Mouse (Mus musculus) MEL (cell line): ENCODE results near the gene Mapk10. TPM values are rescaled to one million over a fixed set of nuclear protein-coding genes. Genes with fewer than 3 reads are reported as not detected.

Experiments
- DNase-seq: peaks from one replicate; pipeline ENCODE4 v3.0.0; 2011; ENCODE audit warnings: low read depth, low spot score
- H3K27ac ChIP-seq: 2 replicates; pipeline ENCODE4 v1.5.1; 2012; ENCODE audit warnings: low read depth, mild to moderate bottlenecking, control low read depth, low read length, moderate library complexity; ENCODE audit not compliant: control insufficient read depth
- H3K27me3 ChIP-seq, 2 experiments: fragments of 150-350 bp in 1 of 2; sonication (generic) in 1 of 2; 2 replicates each; pipeline ENCODE4 v1.6.1; 2012; ENCODE audit warnings: low read length in 2 of 2, mild to moderate bottlenecking in 2 of 2, improper control_type of control experiment in 1 of 2, moderate library complexity in 1 of 2; ENCODE audit not compliant: insufficient read depth in 2 of 2, control insufficient read depth in 1 of 2
- H3K36me3 ChIP-seq, 2 experiments: 2 replicates each; pipeline ENCODE4 v1.6.1; 2012 to 2014; ENCODE audit warnings: low read length in 2 of 2, improper control_type of control experiment in 1 of 2, inconsistent platforms in 1 of 2, mild to moderate bottlenecking in 1 of 2; ENCODE audit not compliant: insufficient read depth in 2 of 2, control insufficient read depth in 1 of 2
- H3K4me1 ChIP-seq, 2 experiments: fragments of 150-350 bp in 1 of 2; sonication (generic) in 1 of 2; 2 replicates each; pipeline ENCODE4 v1.6.1; 2012; ENCODE audit warnings: low read length in 2 of 2, improper control_type of control experiment in 1 of 2, mild to moderate bottlenecking in 1 of 2; ENCODE audit not compliant: insufficient read depth in 2 of 2, control insufficient read depth in 1 of 2
- H3K4me3 ChIP-seq, 2 experiments: fragments of 150-350 bp in 1 of 2; sonication (generic) in 1 of 2; 2 replicates each; pipeline ENCODE4 v1.5.1; 2012; ENCODE audit warnings: low read depth in 2 of 2, low read length in 2 of 2, mild to moderate bottlenecking in 2 of 2, moderate library complexity in 2 of 2, control low read depth in 1 of 2, improper control_type of control experiment in 1 of 2; ENCODE audit not compliant: control insufficient read depth in 1 of 2, insufficient read depth in 1 of 2
- H3K79me2 ChIP-seq: 2 replicates; pipeline ENCODE4 v1.6.1; 2012; ENCODE audit warnings: mild to moderate bottlenecking, low read length, moderate library complexity; ENCODE audit not compliant: control insufficient read depth, poor library complexity, insufficient read depth
- H3K9ac ChIP-seq: 2 replicates; pipeline ENCODE4 v1.6.1; 2012; ENCODE audit warnings: low read depth, mild to moderate bottlenecking, control low read depth, low read length, moderate library complexity; ENCODE audit not compliant: control insufficient read depth, poor library complexity, severe bottlenecking
- H3K9me3 ChIP-seq: fragments of 150-350 bp; sonication (generic); replicated peaks from 2 replicates; pipeline ENCODE4 v1.6.1; 2012; ENCODE audit warnings: mild to moderate bottlenecking, low read length, improper control_type of control experiment, moderate library complexity; ENCODE audit not compliant: insufficient read depth
- E2F4 ChIP-seq: IDR thresholded peaks from 2 replicates; pipeline ENCODE4 v1.6.1; 2011; ENCODE audit warnings: low read depth, low read length, improper control_type of control experiment, borderline replicate concordance
- HCFC1 ChIP-seq: IDR thresholded peaks from 2 replicates; pipeline ENCODE4 v1.6.1; 2012; ENCODE audit warnings: low read depth, mild to moderate bottlenecking, inconsistent platforms, low read length, improper control_type of control experiment, moderate library complexity
- JUND ChIP-seq: IDR thresholded peaks from 2 replicates; pipeline ENCODE4 v1.6.1; 2011; ENCODE audit warnings: low read depth, mild to moderate bottlenecking, improper control_type of control experiment, low read length
- MAFK ChIP-seq: IDR thresholded peaks from 2 replicates; pipeline ENCODE4 v1.6.1; 2011; ENCODE audit warnings: low read depth, mild to moderate bottlenecking, low read length, improper control_type of control experiment, borderline replicate concordance
- MAZ ChIP-seq: IDR thresholded peaks from 2 replicates; pipeline ENCODE4 v1.6.1; 2012; ENCODE audit warnings: low read depth, mild to moderate bottlenecking, inconsistent platforms, low read length, improper control_type of control experiment
- MEF2A ChIP-seq: IDR thresholded peaks from 2 replicates; pipeline ENCODE4 v1.6.1; 2014; ENCODE audit warnings: low read depth, mild to moderate bottlenecking, inconsistent platforms, low read length, improper control_type of control experiment; ENCODE audit not compliant: poor library complexity, insufficient replicate concordance, severe bottlenecking; ENCODE audit errors: extremely low read depth
- MXI1 ChIP-seq: IDR thresholded peaks from 2 replicates; pipeline ENCODE4 v1.6.1; 2011; ENCODE audit warnings: mild to moderate bottlenecking, low read depth, low read length, improper control_type of control experiment
- POLR2AphosphoS2 ChIP-seq: IDR thresholded peaks from 2 replicates; pipeline ENCODE4 v1.6.1; 2011; ENCODE audit warnings: low read length, improper control_type of control experiment
- POLR2AphosphoS5 ChIP-seq: IDR thresholded peaks from 2 replicates; pipeline ENCODE4 v1.6.1; 2012; ENCODE audit warnings: low read depth, borderline replicate concordance, mild to moderate bottlenecking, inconsistent platforms, low read length, moderate library complexity, mixed read lengths
- SMC3 ChIP-seq: IDR thresholded peaks from 2 replicates; pipeline ENCODE4 v1.6.1; 2011; ENCODE audit warnings: low read depth, low read length, improper control_type of control experiment
- UBTF ChIP-seq: IDR thresholded peaks from 2 replicates; pipeline ENCODE4 v1.6.1; 2012; ENCODE audit warnings: low read depth, mild to moderate bottlenecking, inconsistent platforms, low read length, improper control_type of control experiment, moderate library complexity, borderline replicate concordance; ENCODE audit not compliant: insufficient read depth
- USF1 ChIP-seq: IDR thresholded peaks from 2 replicates; pipeline ENCODE4 v1.6.1; 2014; ENCODE audit warnings: low read depth, mild to moderate bottlenecking, inconsistent platforms, low read length, improper control_type of control experiment, moderate library complexity
- USF2 ChIP-seq, 2 experiments: IDR thresholded peaks; 2 replicates each; pipeline ENCODE4 v1.6.1; 2011 to 2012; ENCODE audit warnings: improper control_type of control experiment in 2 of 2, low read length in 2 of 2, borderline replicate concordance in 1 of 2, inconsistent platforms in 1 of 2, low read depth in 1 of 2, mild to moderate bottlenecking in 1 of 2; ENCODE audit not compliant: insufficient read depth in 1 of 2
- ZMIZ1 ChIP-seq: IDR thresholded peaks from 2 replicates; pipeline ENCODE4 v1.6.1; 2012; ENCODE audit warnings: low read depth, mild to moderate bottlenecking, inconsistent platforms, low read length, improper control_type of control experiment, moderate library complexity
- ZNF384 ChIP-seq: IDR thresholded peaks from 2 replicates; pipeline ENCODE4 v1.6.1; 2012; ENCODE audit warnings: low read depth, mild to moderate bottlenecking, inconsistent platforms, low read length, improper control_type of control experiment
- polyA plus RNA-seq, 2 experiments: library from polyadenylated mRNA; stranded (reverse) in 1 of 2; unstranded in 1 of 2; fragments of >175 nt in 1 of 2; fragments of >200 nt in 1 of 2; gene quantifications; 2 replicates each; pipeline versions ENCODE4 v1.2.1 to v1.2.4; 2012; ENCODE audit warnings: low replicate concordance in 2 of 2, low read depth in 1 of 2; ENCODE audit not compliant: insufficient read length in 2 of 2, insufficient read depth in 1 of 2, missing spikeins in 1 of 2
- total RNA-seq: library from RNA; depleted of rRNA; stranded (reverse); fragments of 300-350 nt; gene quantifications from 2 replicates; pipeline ENCODE4 v1.2.3, GENCODE M21; 2012

The Mapk10 gene
- total and polyA plus RNA-seq, 3 experiments: not detected

DNA sequence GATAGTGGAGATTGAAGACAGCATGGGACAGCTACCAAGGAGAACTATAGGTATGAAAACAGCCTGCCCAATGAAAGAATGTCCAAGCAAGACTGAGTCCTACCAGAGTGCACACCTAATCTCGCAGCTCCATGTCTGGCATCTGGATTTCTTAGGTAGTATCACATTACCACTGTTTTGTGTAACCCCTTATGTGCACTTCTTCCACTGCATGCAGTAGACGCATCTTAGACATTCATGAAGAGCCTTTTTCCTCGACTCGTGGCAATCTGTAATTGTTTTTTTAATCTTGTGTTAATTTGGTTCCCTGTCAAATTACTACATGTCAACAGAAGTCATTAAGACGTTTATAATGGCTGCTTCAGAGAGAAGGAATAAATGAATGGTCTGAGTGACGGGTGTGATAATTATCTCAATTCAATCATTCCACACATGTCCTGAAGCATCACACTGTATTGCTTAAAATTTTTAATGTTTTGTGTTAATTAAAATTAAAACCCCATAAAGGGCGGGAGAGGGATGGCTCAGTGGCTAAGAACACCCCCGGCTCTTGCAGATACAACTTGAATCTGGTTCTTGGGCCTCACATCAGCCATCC, 160.7 kb downstream of the Mapk10 start:
- no peak for TF ChIP-seq HCFC1
- no peak for TF ChIP-seq ZNF384
- TF ChIP-seq MXI1: no peak
- no peak for TF ChIP-seq MAFK
- no peak for TF ChIP-seq MAZ
- no peak for TF ChIP-seq USF2 (IDR thresholded peaks at IDR 0.05; ENCODE audit: borderline replicate concordance in 1 of 2, insufficient read depth in 1 of 2, low read depth in 1 of 2, low read length in 2 of 2)
- no peak for TF ChIP-seq SMC3
- no peak for TF ChIP-seq ZMIZ1
- Histone ChIP-seq H3K9me3 (no peaks in the 10 kb centered on the region), H3K9ac (no peak overlapping the region), H3K4me3 (no peak overlapping the region), H3K79me2 (no peaks in the 10 kb centered on the region), H3K27me3 (no peaks in the 10 kb centered on the region), H3K36me3 (no peaks in the 10 kb centered on the region), H3K4me1 (no peaks in the 10 kb centered on the region), H3K27ac (no peak overlapping the region)
- DNase-seq: no peak

DNA sequence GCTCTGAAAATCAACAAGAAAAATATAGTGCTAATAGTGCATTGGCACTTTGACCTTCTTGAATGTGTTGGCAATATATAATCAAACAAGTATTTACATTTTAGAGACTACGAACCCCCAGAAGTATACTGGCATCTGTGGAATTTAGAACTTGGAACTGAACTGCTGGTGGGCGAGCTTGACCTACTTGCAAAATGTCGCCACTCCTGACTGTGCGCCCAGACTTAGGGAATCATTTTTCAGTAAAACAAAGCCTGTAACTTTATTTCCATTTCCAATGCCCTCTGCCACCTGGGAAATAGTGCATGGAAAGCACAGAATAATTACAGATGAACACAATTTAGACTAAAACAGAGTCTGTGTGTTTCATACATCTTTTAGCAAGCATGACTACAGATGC, 163.1 kb downstream of the Mapk10 start:
- no peaks in the 10 kb centered on the region for H3K79me2 ChIP-seq
- H3K36me3 ChIP-seq: no peaks in the 10 kb centered on the region
- no peak overlapping the region for H3K4me3 ChIP-seq
- no peaks in the 10 kb centered on the region for H3K9me3 ChIP-seq
- H3K9ac ChIP-seq: no peak overlapping the region
- no peak overlapping the region for H3K27ac ChIP-seq
- no peak for TF ChIP-seq JUND
- TF ChIP-seq MEF2A: no peak
- TF ChIP-seq POLR2AphosphoS2: no peak
- TF ChIP-seq MXI1: no peak
- TF ChIP-seq ZMIZ1: no peak
- TF ChIP-seq USF2 (IDR thresholded peaks at IDR 0.05; ENCODE audit: borderline replicate concordance in 1 of 2, insufficient read depth in 1 of 2, low read depth in 1 of 2, low read length in 2 of 2): no peak
- no peak for TF ChIP-seq E2F4
- no peak for TF ChIP-seq UBTF
- no peak for TF ChIP-seq POLR2AphosphoS5
- TF ChIP-seq USF1: no peak
- DNase-seq: no peak
- no peaks in the 10 kb centered on the region for H3K4me1 ChIP-seq
- no peaks in the 10 kb centered on the region for H3K27me3 ChIP-seq
